Mouse (Mus musculus) liver, embryonic 16.5 days (tissue): ENCODE measurements around the gene Kcnn3. TPM values are rescaled to one million over a fixed set of nuclear protein-coding genes. Genes with fewer than 3 reads are reported as not detected.

Experiments
- ATAC-seq: fragments of 200-750 bp; cut with Nextera tagmentation; 2 replicates; pipeline ENCODE4 v1.8.0; 2017; ENCODE audit warnings: low read depth, mild to moderate bottlenecking, moderate number of reproducible peaks, moderate library complexity
- H3K27ac ChIP-seq: fragments of 300-500 bp; sonication (generic); 2 replicates; pipeline ENCODE4 v1.5.1; 2014; ENCODE audit warnings: mild to moderate bottlenecking, low read length
- H3K27me3 ChIP-seq: fragments of 300-500 bp; sonication (generic); 2 replicates; pipeline ENCODE4 v1.6.1; 2014; ENCODE audit warnings: low read depth, low read length, mixed read lengths; ENCODE audit not compliant: control insufficient read depth, insufficient read depth
- H3K36me3 ChIP-seq: fragments of 300-500 bp; sonication (generic); 2 replicates; pipeline ENCODE4 v1.6.1; 2014; ENCODE audit warnings: mild to moderate bottlenecking; ENCODE audit not compliant: control insufficient read depth, insufficient read depth
- H3K4me1 ChIP-seq: fragments of 300-500 bp; sonication (generic); 2 replicates; pipeline ENCODE4 v1.6.1; 2014; ENCODE audit warnings: low read depth, low read length, mixed read lengths; ENCODE audit not compliant: control insufficient read depth
- H3K4me2 ChIP-seq: fragments of 300-500 bp; sonication (generic); 2 replicates; pipeline ENCODE4 v1.6.1; 2014; ENCODE audit warnings: low read depth, low read length, mixed read lengths
- H3K4me3 ChIP-seq: fragments of 300-500 bp; sonication (generic); 2 replicates; pipeline ENCODE4 v1.5.1; 2014; ENCODE audit warnings: low read depth, mild to moderate bottlenecking, low read length
- H3K9ac ChIP-seq: fragments of 300-500 bp; sonication (generic); 2 replicates; pipeline ENCODE4 v1.6.1; 2014; ENCODE audit warnings: low read depth, low read length
- H3K9me3 ChIP-seq: fragments of 300-500 bp; sonication (generic); replicated peaks from 2 replicates; pipeline ENCODE4 v1.6.1; 2016; ENCODE audit warnings: low read length; ENCODE audit not compliant: control insufficient read depth
- WGBS: fragments of 180-500 bp; shearing (Covaris S2); extraction: QIAGEN DNeasy Blood & Tissue Kit; methylation state at CpG from one replicate; pipeline ENCODE4 v1.1.7; 2014; ENCODE audit not compliant: insufficient replicate concordance; 5-methylcytosine and 5-hydroxymethylcytosine counted together
- polyA plus RNA-seq: library from polyadenylated mRNA; unstranded; fragments of >200 nt; fragmentation: Nextera tagmentation; extraction: Ambion mirVana; gene quantifications from 2 replicates; pipeline ENCODE4 v1.2.1, GENCODE M21; 2015

Gene Kcnn3
- polyA plus RNA-seq, 1 experiment from 2014 or later, result 0.05 TPM

DNA sequence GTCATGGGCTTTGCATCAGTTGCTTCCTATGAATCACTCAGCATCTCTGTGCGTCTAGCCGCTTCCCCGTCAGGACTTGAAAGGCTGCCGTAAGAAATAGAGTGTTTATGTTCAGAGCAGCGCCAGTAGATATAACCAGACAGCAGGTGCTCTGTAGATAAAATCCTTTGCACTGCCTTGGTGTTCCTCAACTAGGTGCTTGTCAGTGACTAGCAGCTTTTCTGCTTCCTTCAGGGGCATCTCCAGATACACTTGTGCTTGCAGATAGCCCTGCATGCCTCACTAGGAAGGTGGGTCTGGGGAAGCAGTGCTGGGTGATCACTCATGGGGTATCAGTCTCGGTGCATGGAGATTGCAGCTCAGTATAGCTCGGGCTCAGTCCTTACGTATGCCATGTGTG lies 123.4 kb downstream of the Kcnn3 start:
- H3K9me3 ChIP-seq, result no peaks in the 10 kb centered on the region
- no peak overlapping the region for H3K4me2 ChIP-seq
- no peak overlapping the region for H3K27ac ChIP-seq
- no peaks in the 10 kb centered on the region for H3K27me3 ChIP-seq
- no peak for ATAC-seq
- H3K9ac ChIP-seq, result no peak overlapping the region
- no peak overlapping the region for H3K4me3 ChIP-seq
- no peaks in the 10 kb centered on the region for H3K36me3 ChIP-seq
- H3K4me1 ChIP-seq, result no peaks in the 10 kb centered on the region
- 33% methylated on average over 8 of the region's 8 CpGs for WGBS

DNA sequence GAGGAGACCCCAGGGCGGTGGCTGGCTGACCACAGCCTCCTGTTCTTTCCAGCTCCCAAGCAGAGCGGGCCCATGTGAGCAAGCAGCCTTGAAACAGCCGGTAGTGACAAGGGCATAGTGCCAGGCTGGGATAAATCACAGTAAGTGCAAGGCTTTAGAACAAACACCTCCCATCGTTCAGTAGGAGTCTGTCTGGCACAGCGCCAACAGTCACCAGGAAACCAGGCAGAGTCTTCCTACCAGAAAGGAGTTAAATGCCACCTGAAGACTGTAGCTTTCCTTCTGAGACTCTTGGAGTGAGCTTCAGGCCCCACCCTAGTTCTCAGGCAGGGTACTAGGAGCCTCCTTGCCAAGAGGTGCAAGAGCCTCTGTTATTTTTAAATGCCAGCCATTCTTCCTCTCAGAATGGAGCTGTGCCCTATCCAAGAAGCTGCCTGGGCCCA lies 126.9 kb downstream of the Kcnn3 start:
- Histone ChIP-seq H3K9me3 (no peaks in the 10 kb centered on the region), H3K27ac (no peak overlapping the region), H3K27me3 (no peaks in the 10 kb centered on the region), H3K4me2 (no peak overlapping the region), H3K36me3 (no peaks in the 10 kb centered on the region), H3K4me1 (no peaks in the 10 kb centered on the region), H3K4me3 (no peak overlapping the region), H3K9ac (no peak overlapping the region)
- no peak for ATAC-seq
- 50% methylated on average over 5 of the region's 5 CpGs for WGBS

DNA sequence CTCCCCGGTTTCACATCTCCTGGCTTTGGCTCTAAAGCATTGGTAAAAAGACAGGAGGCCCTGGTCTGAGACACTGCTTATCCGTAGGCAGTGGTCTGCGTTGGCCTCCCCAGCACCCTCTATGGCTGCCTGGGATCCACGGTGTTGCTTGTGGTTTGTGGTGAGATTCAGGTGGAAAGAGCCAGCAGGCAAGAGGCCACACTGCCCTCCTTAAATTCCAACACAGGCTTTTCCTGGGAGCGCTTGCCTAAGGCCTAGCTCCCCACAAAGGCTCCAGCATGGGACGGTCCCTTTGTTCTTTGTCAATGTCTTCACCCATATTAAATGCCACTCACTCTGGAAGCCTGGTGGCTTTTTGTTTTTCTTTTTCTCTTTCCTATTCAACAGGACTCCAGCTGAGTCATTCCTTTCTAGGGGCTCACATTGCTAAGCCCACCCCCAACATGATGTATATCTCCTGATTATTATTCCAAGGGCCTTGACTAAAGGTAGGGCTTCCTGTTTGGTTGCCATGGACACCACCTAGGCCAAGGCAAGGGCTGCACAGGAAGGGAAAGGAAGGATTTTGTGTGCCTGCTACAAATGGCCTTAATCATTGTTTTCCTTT lies 127.4 kb downstream of the Kcnn3 start:
- Histone ChIP-seq H3K4me1 (no peaks in the 10 kb centered on the region), H3K9ac (no peak overlapping the region), H3K4me2 (no peak overlapping the region), H3K9me3 (no peaks in the 10 kb centered on the region), H3K27ac (no peak overlapping the region), H3K36me3 (no peaks in the 10 kb centered on the region), H3K4me3 (no peak overlapping the region), H3K27me3 (no peaks in the 10 kb centered on the region)
- ATAC-seq, result no peak
- 47% methylated on average over 6 of the region's 6 CpGs for WGBS

DNA sequence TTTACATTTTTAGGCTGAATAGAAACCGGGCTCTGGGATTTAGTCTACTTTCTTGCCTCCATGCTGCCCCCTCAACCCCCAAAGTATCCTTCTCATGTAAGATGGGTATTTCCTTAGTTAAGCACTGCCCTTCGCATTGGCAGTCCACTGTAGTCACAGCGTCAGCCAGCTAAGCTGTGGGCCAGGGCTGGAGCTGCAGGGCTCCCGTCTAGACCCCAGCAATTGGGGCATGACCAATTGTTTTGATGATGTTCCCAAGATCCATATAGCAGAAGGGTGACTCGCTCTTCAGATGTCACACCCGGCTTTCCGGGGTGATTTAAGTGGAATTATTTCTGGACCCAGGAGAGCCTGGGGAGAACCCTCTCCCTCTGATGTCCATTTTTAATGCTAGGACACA lies 129.9 kb downstream of the Kcnn3 start:
- Histone ChIP-seq H3K27me3 (no peaks in the 10 kb centered on the region), H3K4me1 (no peaks in the 10 kb centered on the region), H3K9me3 (no peaks in the 10 kb centered on the region), H3K27ac (no peak overlapping the region), H3K4me2 (no peak overlapping the region), H3K9ac (no peak overlapping the region), H3K36me3 (no peaks in the 10 kb centered on the region), H3K4me3 (no peak overlapping the region)
- ATAC-seq, result no peak
- 70% methylated on average over 7 of the region's 7 CpGs for WGBS

DNA sequence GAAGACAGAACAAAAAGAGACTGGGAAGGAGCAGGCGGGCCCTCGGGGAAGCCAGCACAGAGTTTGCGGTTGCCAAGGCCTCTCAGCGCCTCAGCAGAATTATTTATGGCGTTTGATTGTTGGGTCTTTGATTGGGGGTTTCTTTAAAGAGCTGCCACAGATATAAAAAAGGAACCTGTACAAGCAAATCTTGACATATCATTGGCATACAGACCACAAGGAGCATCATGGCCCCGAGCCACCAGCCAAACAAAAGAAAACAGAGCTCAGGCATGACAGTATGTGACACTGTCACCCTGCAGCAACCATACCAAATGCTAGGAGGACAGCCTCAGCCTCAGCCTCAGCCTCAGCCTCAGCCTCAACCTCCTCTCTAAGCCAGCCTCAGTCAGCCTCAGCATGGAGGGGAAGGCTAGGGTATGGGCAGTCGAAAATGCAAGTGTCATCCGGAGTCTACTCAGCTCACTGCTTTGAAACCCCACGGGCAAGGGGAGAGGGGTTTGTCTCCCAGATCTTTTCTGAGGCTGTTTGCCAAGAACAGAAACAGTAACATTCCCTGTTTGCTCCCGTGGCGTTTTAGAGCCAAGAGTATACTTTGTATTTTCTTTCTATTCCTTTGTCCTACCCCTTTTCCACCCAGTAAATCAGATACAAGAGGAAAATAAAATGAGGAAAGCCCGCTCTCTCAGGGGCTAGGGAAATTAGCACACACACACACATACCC lies 133.4 kb downstream of the Kcnn3 start:
- no peak for ATAC-seq
- H3K4me1 ChIP-seq, result no peaks in the 10 kb centered on the region
- no peak overlapping the region for H3K4me2 ChIP-seq
- H3K27me3 ChIP-seq, result no peaks in the 10 kb centered on the region
- no peak overlapping the region for H3K27ac ChIP-seq
- H3K9me3 ChIP-seq, result no peaks in the 10 kb centered on the region
- H3K9ac ChIP-seq, result no peak overlapping the region
- 52% methylated on average over 12 of the region's 12 CpGs for WGBS
- no peak overlapping the region for H3K4me3 ChIP-seq
- H3K36me3 ChIP-seq, result no peaks in the 10 kb centered on the region

DNA sequence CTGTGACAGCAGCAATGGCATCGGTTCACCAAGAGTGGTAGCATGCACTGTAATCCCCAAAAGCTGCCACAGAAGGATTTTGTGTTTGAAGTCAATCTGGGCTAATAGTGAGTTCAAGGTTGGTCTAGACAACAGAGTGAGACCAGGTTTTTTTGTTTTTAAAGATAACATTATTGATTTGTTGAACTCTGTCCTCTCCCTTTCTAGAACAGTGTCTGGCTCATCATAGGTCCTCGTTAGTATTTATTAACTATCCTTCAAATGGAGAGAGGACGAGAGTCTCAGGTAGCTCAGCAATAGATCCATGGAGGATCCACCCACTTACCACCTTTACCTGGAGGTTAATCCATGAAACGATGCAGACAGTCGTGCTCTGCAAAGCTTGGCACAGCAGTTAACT lies 137.1 kb downstream of the Kcnn3 start:
- no peak overlapping the region for H3K4me2 ChIP-seq
- no peaks in the 10 kb centered on the region for H3K36me3 ChIP-seq
- H3K27me3 ChIP-seq, result no peaks in the 10 kb centered on the region
- H3K27ac ChIP-seq, result no peak overlapping the region
- no peak overlapping the region for H3K4me3 ChIP-seq
- H3K4me1 ChIP-seq, result no peaks in the 10 kb centered on the region
- 54% methylated on average over 5 of the region's 5 CpGs for WGBS
- 0 out of 2 replicates have a peak, but pooled peaks have one; percentile 21 for ATAC-seq
- H3K9me3 ChIP-seq, result no peaks in the 10 kb centered on the region
- H3K9ac ChIP-seq, result no peak overlapping the region

DNA sequence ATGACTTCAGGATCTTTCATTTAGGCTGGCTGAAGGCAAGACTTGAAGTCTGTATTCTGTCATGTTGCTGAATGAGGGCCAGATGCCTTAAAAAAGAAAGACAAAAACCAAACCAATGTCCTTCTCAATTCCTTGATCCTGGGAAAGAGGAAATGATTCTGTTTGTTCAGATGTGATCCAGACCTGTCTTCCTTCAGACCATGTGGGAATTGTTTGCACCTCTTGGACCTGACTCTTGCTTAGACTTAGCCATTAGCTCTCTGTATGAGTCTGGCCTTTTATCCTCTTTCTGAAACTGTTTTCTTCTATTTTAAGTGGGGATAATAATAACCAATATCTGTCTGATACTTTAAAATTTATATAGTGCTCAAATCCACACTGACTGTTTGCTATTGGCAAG lies 138.5 kb downstream of the Kcnn3 start:
- Histone ChIP-seq H3K4me1 (no peaks in the 10 kb centered on the region), H3K27ac (no peak overlapping the region), H3K36me3 (no peaks in the 10 kb centered on the region), H3K4me3 (no peak overlapping the region), H3K4me2 (no peak overlapping the region), H3K9ac (no peak overlapping the region), H3K27me3 (no peaks in the 10 kb centered on the region), H3K9me3 (no peaks in the 10 kb centered on the region)
- no peak for ATAC-seq

DNA sequence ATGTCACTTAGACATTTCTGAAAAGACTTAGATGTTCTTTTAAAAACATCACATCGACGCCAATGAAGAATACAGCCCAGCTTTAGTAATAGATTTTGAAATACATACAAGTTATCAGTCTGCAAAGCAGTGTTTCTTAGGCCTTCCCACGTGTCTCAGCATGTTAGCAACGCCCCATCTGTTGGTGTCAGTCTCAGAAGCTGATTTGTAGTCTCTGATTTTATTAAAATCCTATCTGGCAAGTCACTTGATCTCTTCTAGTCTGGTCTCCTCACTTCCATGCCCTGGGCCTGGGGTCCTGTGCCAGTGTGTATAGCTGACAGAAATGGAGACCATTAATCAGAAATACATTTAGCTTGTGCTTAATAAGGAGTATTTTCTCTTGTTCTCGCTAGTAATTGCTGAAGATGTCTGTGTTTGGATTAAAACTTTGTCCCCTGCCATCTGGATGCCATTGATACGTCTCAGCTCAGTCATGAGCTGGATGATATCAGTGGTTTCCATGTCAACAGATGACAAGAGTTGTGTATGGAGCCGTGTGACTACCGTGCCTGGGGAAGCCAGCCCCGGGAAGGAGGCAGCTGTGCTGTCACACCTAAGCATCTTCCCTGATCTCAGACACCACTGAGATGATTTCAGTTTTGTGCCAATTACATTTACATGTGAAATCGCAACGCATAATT lies 140.1 kb downstream of the Kcnn3 start:
- no peak for ATAC-seq
- 50% methylated on average over 11 of the region's 11 CpGs for WGBS
- Histone ChIP-seq H3K9me3 (no peaks in the 10 kb centered on the region), H3K4me1 (no peaks in the 10 kb centered on the region), H3K4me2 (no peak overlapping the region), H3K27ac (no peak overlapping the region), H3K4me3 (no peak overlapping the region), H3K9ac (no peak overlapping the region), H3K27me3 (no peaks in the 10 kb centered on the region), H3K36me3 (no peaks in the 10 kb centered on the region)

DNA sequence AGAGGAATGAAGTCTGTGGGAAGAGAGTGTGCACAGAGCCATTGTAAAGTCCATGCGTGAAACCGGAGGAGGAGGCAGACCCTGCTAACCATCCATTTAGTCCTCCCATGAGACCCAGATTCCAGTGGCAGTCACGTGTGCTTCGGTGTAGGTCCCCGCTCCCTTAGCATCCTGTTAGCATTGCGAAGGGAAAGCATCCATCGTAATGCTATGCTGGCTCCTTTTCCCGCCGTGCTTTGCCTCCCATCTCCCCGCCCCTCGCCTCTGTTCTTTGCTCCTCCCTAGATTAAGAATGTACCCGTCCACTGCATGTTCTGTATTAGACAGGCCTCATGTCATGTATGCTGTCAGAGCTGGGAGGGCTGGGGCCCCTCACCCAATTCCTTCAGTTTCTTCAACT lies 144.8 kb downstream of the Kcnn3 start:
- no peak overlapping the region for H3K4me3 ChIP-seq
- H3K9me3 ChIP-seq, result no peaks in the 10 kb centered on the region
- no peaks in the 10 kb centered on the region for H3K27me3 ChIP-seq
- no peak overlapping the region for H3K4me2 ChIP-seq
- no peak overlapping the region for H3K9ac ChIP-seq
- no peaks in the 10 kb centered on the region for H3K36me3 ChIP-seq
- ATAC-seq, result no peak
- no peak overlapping the region for H3K27ac ChIP-seq
- no peaks in the 10 kb centered on the region for H3K4me1 ChIP-seq
- 46% methylated on average over 12 of the region's 12 CpGs for WGBS
